Mouse (Mus musculus) gastrocnemius, postnatal 36 days (tissue): ENCODE results near the gene Krtap16-1. TPM values are rescaled to one million over a fixed set of nuclear protein-coding genes. Genes with fewer than 3 reads are reported as not detected.

Experiments used
- DNase-seq, 2 experiments: peaks; one replicate each; pipeline ENCODE4 v3.0.0; 2022
- intact Hi-C: fragments of 180-260 bp; cut with DNase I; formaldehyde crosslinking; loops from one replicate; pipeline ENCODE4 v1.15.1; 2025
- total RNA-seq, 2 experiments: library from RNA; stranded (reverse); gene quantifications; 2 replicates each; pipeline ENCODE4 v1.2.3; 2021

Gene Krtap16-1
- total RNA-seq, 2 experiments from 2014 or later = not detected

GRCm38 (mm10) chr11:99965961-99966360, 20.4 kb downstream of the Krtap16-1 start:
- intact Hi-C loops = no loop called here
- no peak for DNase-seq

- DNase-seq = no peak
- intact Hi-C loops = no loop called here
These were observed 22.2 kb downstream of the Krtap16-1 start for GRCm38 (mm10) chr11:99964213-99964612.

- DNase-seq = no peak
- intact Hi-C loops = no loop called here
These were observed 38.2 kb downstream of the Krtap16-1 start, which contains the start of gene Krtap9-5 for GRCm38 (mm10) chr11:99948175-99948574. TSS of gene Krtap9-5 (plus strand) at chr11:99948475.

GRCm38 (mm10) chr11:99937751-99938264, 48.6 kb downstream of the Krtap16-1 start:
- intact Hi-C loops = no loop called here

GRCm38 (mm10) chr11:99935991-99936390, 50.4 kb downstream of the Krtap16-1 start, which contains the start of gene Krtap31-2:
TSS of gene Krtap31-2 (plus strand) at chr11:99936291.
- intact Hi-C loops = no loop called here
- DNase-seq = no peak

More at GRCm38 (mm10) chr11:99937751-99938264, 48.6 kb downstream of the Krtap16-1 start:
- no peak for DNase-seq

Other genes with a start within 250 kb of the Krtap16-1 start
- gene Gm11595, start 213.7 kb downstream of the Krtap16-1 start, total RNA-seq = not detected
- not detected for gene Krtap4-8, start 205.9 kb downstream of the Krtap16-1 start, total RNA-seq
- gene Krtap4-9, start 201.4 kb downstream of the Krtap16-1 start, total RNA-seq = not detected
- gene Gm11596, start 193.1 kb downstream of the Krtap16-1 start, total RNA-seq = not detected
- not detected for gene Gm11569, start 187.7 kb downstream of the Krtap16-1 start, total RNA-seq
- not detected for gene Gm11554, start 182.2 kb downstream of the Krtap16-1 start, total RNA-seq
- not detected for gene Krtap4-13, start 176.7 kb downstream of the Krtap16-1 start, total RNA-seq
- gene Gm11564, start 170.9 kb downstream of the Krtap16-1 start, total RNA-seq = not detected
- not detected for gene 2300003K06Rik, start 148.5 kb downstream of the Krtap16-1 start, total RNA-seq
- not detected for gene Krtap4-16, start 135.0 kb downstream of the Krtap16-1 start, total RNA-seq
- not detected for gene Gm11568, start 128.7 kb downstream of the Krtap16-1 start, total RNA-seq
- not detected for gene Gm11559, start 122.1 kb downstream of the Krtap16-1 start, total RNA-seq
- gene Krtap9-1, start 113.2 kb downstream of the Krtap16-1 start, total RNA-seq = not detected
- not detected for gene Gm11567, start 107.4 kb downstream of the Krtap16-1 start, total RNA-seq
- gene Krtap31-1, start 78.7 kb downstream of the Krtap16-1 start, total RNA-seq = not detected
- not detected for gene Gm11565, start 71.8 kb downstream of the Krtap16-1 start, total RNA-seq
- not detected for gene Krtap31-2, start 50.3 kb downstream of the Krtap16-1 start, total RNA-seq
- not detected for gene Krtap9-5, start 38.1 kb downstream of the Krtap16-1 start, total RNA-seq
- gene Krtap29-1, start 7.5 kb downstream of the Krtap16-1 start, total RNA-seq = not detected
- not detected for gene Krtap17-1, start 7.4 kb upstream of the Krtap16-1 start, total RNA-seq
- gene Krt33a, start 29.6 kb upstream of the Krtap16-1 start, total RNA-seq = not detected
- not detected for gene Krt33b, start 43.3 kb upstream of the Krtap16-1 start, total RNA-seq
- not detected for gene Krt34, start 55.0 kb upstream of the Krtap16-1 start, total RNA-seq
- gene Krt31, start 64.0 kb upstream of the Krtap16-1 start, total RNA-seq = not detected
- not detected for gene Krt32, start 101.6 kb upstream of the Krtap16-1 start, total RNA-seq
- gene Krt35, start 109.6 kb upstream of the Krtap16-1 start, total RNA-seq = not detected
- not detected for gene Krt36, start 119.0 kb upstream of the Krtap16-1 start, total RNA-seq
- gene Krt13, start 135.0 kb upstream of the Krtap16-1 start, total RNA-seq = not detected
- not detected for gene Krt15, start 149.3 kb upstream of the Krtap16-1 start, total RNA-seq
- gene Krt19, start 162.1 kb upstream of the Krtap16-1 start, total RNA-seq = under 1 TPM; 0.41 to 0.57 TPM
- not detected for gene Krt9, start 206.6 kb upstream of the Krtap16-1 start, total RNA-seq
- gene Krt14, start 221.0 kb upstream of the Krtap16-1 start, total RNA-seq = not detected